Mouse (Mus musculus) granulocyte monocyte progenitor cell, adult 5-6 weeks (primary cell): Measurements from ENCODE around the gene Ctdspl. TPM values are rescaled to one million over a fixed set of nuclear protein-coding genes. Genes with fewer than 3 reads are reported as not detected.

Source experiments
- ATAC-seq: replicated peaks from 2 replicates; pipeline ENCODE4 v1.8.0; 2016; ENCODE audit warnings: mild to moderate bottlenecking, moderate TSS enrichment, inconsistent platforms; ENCODE audit not compliant: poor library complexity, severe bottlenecking
- total RNA-seq, 2 experiments: library from RNA; stranded (forward) in 1 of 2; stranded (reverse) in 1 of 2; fragments of 200-712, 200-1000 nt in 1 of 2; fragments of >200 nt in 1 of 2; fragmentation: Nextera tagmentation in 1 of 2; gene quantifications; 2 replicates each; pipeline ENCODE4 v1.2.3; 2014 to 2017

Ctdspl gene
- total RNA-seq, 2 experiments from 2014 or later: 7.9 to 25.4 TPM

- ATAC-seq: no peak
Measured at GRCm38 (mm10) chr9:118943941-118944340, 17.7 kb downstream of the Ctdspl start.

DNA sequence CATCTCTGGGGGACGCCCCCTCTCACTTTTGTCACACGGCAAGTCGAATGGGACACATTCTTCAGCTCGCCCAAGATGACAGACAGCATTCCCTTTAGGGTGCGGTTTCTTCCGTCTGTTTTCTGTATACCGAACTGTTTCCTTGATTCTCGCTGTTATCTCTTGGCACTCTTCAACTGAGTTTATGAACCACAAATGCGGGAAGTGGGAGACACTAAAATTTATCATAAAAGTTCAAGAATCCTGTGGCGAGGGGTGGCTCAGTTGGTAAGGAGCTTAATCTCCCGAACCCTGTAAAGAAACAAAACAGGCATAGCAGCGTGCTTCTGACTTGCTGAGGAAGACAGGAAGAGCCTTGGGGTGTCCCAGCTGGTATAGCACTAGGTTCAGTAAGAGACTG is 18.1 kb downstream of the Ctdspl start:
- no peak for ATAC-seq

- ATAC-seq: no peak
Measured at GRCm38 (mm10) chr9:118948486-118948885, 22.2 kb downstream of the Ctdspl start.

GRCm38 (mm10) chr9:118949124-118949523 is 22.9 kb downstream of the Ctdspl start:
- ATAC-seq: no peak

GRCm38 (mm10) chr9:118949654-118950053 is 23.4 kb downstream of the Ctdspl start:
- no peak for ATAC-seq

DNA sequence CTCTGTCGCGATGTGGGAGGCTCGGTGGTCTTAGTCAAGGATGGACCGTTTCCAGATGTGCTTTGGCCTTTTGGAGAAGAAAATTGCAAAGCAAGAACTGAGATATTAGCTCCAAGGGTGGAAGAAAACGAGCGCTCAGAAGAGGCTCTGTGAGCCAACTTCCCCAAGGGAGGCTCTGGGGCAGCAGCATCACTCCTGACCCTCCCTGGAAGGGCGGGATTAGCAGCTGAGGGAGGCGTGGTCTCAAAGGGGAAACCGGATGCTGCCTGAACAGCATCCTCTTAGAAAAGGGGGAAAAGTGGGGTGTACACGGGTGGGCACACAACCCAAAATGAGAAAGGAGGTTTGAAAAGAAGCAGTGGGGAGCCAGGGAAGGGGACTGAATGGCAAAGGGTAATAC is 23.8 kb downstream of the Ctdspl start:
- peak; percentile 66 for ATAC-seq

DNA sequence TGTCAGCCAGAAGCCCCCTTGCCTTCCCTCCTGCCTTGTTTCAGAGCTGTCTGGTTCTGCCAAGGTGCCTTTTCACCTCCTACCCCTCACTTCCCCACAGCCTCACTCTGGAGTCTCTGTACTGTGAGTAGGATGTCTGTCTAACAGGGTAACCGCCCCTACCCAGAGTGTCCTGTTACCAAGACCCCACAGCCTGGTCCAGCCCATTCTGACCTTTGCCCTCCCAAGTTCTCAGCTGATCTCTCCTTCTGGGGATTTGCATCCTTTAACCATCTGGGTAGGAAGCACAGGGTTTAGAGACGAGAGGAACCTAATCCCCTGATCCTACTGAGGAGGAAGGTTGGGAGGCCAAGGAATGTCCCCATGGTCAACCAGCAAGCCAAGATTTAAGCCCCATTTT is 24.5 kb downstream of the Ctdspl start:
- no peak for ATAC-seq

DNA sequence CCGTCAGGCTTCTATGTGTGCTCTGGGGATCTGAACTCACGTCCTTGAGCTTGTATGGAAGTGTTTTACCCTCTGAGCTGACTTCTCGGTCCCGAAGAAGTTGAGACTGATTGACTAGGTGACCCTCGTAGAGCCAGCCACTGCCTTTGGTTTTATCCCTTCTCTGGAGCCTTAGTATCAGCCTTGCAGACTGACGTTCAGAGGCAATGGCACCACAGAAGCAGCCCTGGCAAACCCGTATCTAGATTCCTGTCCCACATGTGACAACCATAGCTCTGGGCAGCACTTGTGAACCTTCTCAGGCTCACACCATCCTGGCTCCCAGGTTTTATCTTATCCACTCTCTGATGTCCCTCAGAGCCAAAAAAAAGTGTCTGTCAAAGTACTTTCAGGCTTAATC is 25.1 kb downstream of the Ctdspl start:
- no peak for ATAC-seq

GRCm38 (mm10) chr9:118952180-118952579 is 25.9 kb downstream of the Ctdspl start:
- no peak for ATAC-seq

DNA sequence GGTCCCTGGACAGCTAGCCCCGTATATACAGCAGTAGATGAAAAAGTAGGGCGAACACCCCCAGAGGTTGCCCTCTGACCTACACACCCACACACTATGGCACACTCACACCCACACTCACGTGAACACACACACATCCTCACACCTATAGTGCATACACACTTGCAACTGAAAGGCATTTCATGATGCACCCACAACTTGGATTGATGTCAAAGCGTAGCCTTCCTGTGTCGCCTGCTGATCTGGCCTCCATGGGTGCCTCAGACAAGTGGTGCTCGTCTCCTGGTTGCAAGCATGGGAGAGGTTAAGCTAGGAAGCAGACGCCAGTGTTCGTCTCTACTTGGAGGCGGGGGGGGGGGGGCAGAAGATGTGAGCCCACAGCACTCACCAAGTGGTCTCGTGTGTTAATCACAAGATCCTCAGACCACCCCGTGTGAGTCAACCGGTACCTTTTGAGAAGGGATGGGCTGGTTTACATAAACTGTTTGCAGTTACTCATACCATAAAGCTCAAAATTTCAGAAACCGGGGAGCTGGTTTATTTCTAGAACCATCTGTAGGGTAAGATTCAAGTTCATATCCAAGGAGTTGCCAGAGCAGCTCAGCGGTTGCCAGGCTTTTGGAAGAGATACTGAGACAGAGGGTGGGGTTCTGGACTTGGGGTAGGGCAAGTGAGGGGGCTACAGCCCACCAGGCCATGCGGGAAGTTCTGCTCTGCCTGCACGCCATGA is 27.4 kb downstream of the Ctdspl start:
- no peak for ATAC-seq

DNA sequence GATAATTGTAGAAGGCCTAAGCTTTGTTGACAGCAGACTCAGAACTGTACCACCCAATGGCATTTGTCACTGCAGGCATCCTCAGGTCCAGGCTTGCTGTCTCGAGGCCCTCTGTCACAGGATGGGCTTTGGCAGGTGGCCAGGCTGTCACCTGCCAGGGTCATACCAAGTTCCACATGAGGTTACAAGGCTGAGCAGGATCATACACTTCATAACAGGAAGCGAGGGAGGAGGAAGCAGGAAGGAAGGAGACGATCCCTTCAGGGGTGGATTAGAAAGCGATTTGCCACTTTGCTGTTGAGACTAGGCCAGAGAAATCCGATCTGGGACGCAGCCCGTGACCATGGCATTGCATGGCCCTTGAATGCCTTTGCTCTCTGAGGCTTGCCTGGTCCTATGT is 32.5 kb downstream of the Ctdspl start:
- ATAC-seq: no peak

- ATAC-seq: no peak
Measured at GRCm38 (mm10) chr9:118960415-118961091, 34.3 kb downstream of the Ctdspl start.

DNA sequence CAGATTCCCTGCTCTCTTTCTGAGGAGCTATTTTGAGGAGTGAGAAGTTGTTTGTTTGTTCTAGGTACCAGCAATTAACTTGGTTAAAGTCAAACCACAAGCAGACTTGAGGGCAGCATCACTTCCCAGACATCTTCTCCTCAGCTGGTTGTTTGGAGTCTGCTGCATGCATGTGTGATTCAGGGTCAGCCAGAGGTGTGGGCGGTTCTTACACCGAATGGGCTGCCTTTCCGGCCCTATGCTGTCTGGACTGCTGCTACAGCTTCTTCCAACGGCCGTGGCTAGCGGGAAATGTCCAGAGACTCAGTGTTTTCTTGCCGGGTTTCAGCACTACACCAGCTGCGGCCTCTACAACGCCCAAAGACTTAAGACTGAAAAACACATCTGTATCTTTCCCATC is 36.9 kb downstream of the Ctdspl start:
- ATAC-seq: no peak

DNA sequence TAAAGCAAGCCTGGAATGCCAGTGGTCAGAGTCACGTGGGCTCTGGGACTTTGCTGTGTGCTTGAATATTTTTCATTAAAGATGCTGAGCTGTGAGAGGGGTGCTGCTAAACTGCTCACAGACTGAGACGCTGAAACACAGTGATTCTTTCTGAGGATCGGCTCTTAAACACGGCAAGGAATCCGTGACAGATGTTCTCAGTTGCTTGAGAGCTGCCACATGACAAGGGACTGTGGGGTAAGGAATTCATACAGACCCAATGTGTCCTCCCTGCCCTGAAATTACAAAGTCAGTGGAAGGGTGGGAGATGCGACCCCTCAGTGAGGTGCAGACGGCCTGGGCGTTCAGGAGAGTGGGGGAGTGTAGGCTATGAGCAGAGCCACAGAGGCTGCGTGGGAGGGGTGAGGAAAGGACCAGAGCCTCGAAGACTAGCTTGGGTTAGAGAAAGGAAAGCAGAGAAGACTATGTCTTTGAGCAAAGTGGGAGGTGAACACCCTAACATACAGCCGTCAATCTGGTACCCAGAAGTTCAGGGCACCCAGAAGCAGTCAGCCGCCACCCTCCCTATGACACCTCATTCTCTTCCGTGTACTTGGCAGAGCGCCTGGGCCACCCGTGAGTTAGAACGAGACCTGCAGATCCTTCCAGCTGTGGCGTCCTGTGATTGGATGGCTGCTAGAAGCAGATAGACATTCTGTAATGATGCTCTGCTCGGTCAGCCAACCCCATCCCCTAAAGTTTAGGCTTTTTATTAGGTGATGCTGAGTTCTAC is 38.2 kb downstream of the Ctdspl start:
- no peak for ATAC-seq

GRCm38 (mm10) chr9:118969810-118970209 is 43.6 kb downstream of the Ctdspl start:
- ATAC-seq: no peak

GRCm38 (mm10) chr9:118973028-118973427 is 46.8 kb downstream of the Ctdspl start:
- ATAC-seq: no peak

DNA sequence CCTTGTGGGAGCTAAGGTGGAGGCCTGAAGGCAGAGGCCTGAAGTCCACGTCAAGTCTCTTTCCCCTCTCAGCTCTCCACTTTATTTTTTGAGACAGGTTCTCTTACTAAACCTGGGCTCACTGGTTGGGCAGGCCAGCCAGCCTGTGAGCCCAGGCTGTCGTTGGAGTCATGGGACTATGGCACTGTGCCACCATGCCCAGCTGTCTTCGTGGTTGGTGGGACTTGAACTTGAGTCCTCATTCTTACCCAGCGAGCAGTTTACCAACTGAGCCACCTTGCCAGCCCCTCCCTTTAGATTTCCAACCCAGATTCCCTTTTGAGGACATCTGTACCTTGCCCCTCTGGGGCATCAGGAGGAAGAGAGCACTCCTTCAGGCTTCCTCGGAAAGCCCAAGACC is 47.3 kb downstream of the Ctdspl start:
- ATAC-seq: no peak

DNA sequence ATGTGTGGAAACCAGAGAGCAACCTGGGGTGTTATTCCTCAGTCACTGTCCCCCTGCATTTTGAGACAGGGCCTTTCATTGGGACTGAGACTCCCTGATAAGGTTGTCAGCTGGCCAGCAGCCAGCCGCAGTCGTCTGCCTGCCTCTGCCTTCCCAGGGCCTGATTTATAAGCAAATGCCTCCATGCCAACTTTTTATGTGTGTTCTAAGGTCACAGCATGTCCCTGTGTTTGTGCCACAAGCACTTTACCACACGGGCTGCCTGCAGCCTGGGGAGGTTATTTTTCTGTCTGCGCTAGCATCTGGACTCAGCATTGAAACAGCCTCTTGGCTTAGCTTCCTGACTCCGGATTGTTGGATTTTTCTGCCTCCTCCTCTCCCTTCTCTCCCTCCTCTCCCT is 47.9 kb downstream of the Ctdspl start:
- no peak for ATAC-seq

GRCm38 (mm10) chr9:118975211-118975671 is 49.0 kb downstream of the Ctdspl start:
- no peak for ATAC-seq

- ATAC-seq: no peak
Measured at GRCm38 (mm10) chr9:118975758-118976157, 49.5 kb downstream of the Ctdspl start.

DNA sequence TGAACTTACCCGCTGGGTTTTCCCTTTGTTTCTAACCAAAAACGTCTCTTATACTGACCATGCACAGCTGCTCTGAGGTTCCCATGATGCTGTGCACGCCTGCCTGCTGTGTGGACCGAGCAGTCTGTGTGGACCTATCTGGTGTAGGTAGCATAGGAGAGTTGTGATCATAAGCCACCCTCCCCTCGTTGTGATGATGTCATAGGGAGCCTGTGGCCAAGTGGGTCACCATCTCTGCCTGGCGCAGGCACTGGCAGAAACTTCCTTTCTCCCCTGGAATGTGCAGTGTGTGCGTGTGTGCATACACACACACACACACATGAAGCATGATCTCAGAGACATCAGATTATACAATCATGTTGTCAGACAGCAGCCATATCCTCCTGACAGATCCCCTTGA is 50.3 kb downstream of the Ctdspl start:
- ATAC-seq: no peak
